Mouse (Mus musculus) forebrain, embryonic 13.5 days (tissue): ENCODE data around the gene Adarb2. TPM values are rescaled to one million over a fixed set of nuclear protein-coding genes. Genes with fewer than 3 reads are reported as not detected.

Experiments used
- ATAC-seq: fragments of 200-750 bp; cut with Nextera tagmentation; 2 replicates; pipeline ENCODE4 v1.8.0; 2017
- H3K27ac ChIP-seq: fragments of 300-500 bp; sonication (generic); 2 replicates; pipeline ENCODE4 v1.5.1; 2015; ENCODE audit warnings: inconsistent platforms, mild to moderate bottlenecking, moderate library complexity
- H3K27me3 ChIP-seq: fragments of 300-500 bp; sonication (generic); 2 replicates; pipeline ENCODE4 v1.6.1; 2015; ENCODE audit warnings: mild to moderate bottlenecking, inconsistent platforms
- H3K36me3 ChIP-seq: fragments of 300-500 bp; sonication (generic); 2 replicates; pipeline ENCODE4 v1.6.1; 2015; ENCODE audit warnings: mild to moderate bottlenecking, inconsistent platforms; ENCODE audit not compliant: poor library complexity, severe bottlenecking
- H3K4me1 ChIP-seq: fragments of 300-500 bp; sonication (generic); 2 replicates; pipeline ENCODE4 v1.6.1; 2015; ENCODE audit warnings: inconsistent platforms
- H3K4me2 ChIP-seq: fragments of 300-500 bp; sonication (generic); 2 replicates; pipeline ENCODE4 v1.6.1; 2015; ENCODE audit warnings: inconsistent platforms, mild to moderate bottlenecking, moderate library complexity
- H3K4me3 ChIP-seq: fragments of 300-500 bp; sonication (generic); 2 replicates; pipeline ENCODE4 v1.5.1; 2015; ENCODE audit warnings: mild to moderate bottlenecking, inconsistent platforms
- H3K9ac ChIP-seq: fragments of 300-500 bp; sonication (generic); 2 replicates; pipeline ENCODE4 v1.6.1; 2015; ENCODE audit warnings: mild to moderate bottlenecking, inconsistent platforms
- H3K9me3 ChIP-seq: fragments of 300-500 bp; sonication (generic); replicated peaks from 2 replicates; pipeline ENCODE4 v1.6.1; 2016; ENCODE audit warnings: inconsistent platforms
- WGBS: fragments of 180-500 bp; shearing (Covaris S2); methylation state at CpG from one replicate; pipeline ENCODE4 v1.1.7; 2015; 5-methylcytosine and 5-hydroxymethylcytosine counted together
- polyA plus RNA-seq: library from polyadenylated mRNA; unstranded; fragments of >200 nt; fragmentation: Nextera tagmentation; extraction: Ambion mirVana; gene quantifications from 2 replicates; pipeline ENCODE4 v1.2.1, GENCODE M21; 2015

The Adarb2 gene
- polyA plus RNA-seq, 1 experiment from 2014 or later = 8.9 TPM

DNA sequence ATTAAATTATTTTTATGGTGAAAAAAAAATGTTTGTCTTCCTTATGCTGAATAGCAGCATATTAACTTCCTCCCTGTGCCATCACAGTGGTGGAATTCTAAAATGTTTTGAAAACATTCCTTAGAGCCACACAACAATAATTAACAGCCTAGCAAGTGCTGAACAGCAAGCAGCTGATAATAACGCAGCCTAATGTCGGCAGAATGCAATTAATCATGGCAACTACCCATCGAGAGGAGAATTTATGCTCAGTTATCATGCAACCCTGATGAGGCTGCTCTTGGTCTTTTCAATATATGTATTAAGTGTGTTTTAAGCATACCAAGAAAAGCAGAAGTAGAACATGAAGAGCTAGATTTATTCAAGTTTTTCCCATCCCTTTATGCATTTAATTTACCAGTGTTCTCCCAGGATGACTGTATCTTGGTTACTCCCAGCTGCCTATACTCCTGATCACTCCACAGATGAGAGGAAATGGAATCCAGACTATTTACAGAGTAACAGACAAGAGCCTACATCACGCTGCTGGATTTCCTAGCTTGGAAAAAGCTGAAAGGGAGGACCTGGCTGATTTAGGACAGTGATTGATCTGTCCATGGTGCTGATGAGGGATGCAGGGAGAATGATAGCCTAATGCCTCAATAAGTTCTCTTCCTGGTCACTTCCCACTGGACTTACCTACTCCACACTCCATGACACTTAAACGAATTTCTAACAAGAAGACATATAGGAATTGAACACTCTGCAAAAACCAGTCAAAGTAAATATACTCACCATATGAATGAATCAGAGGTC lies 113.9 kb downstream of the Adarb2 start:
- no peak for ATAC-seq
- Histone ChIP-seq H3K4me2 (no peak overlapping the region), H3K27me3 (no peaks in the 10 kb centered on the region), H3K4me3 (no peak overlapping the region), H3K4me1 (no peaks in the 10 kb centered on the region), H3K9ac (no peak overlapping the region), H3K27ac (no peak overlapping the region), H3K9me3 (no peaks in the 10 kb centered on the region), H3K36me3 (no peaks in the 10 kb centered on the region)
- WGBS = 47% methylated on average over 5 of the region's 5 CpGs

DNA sequence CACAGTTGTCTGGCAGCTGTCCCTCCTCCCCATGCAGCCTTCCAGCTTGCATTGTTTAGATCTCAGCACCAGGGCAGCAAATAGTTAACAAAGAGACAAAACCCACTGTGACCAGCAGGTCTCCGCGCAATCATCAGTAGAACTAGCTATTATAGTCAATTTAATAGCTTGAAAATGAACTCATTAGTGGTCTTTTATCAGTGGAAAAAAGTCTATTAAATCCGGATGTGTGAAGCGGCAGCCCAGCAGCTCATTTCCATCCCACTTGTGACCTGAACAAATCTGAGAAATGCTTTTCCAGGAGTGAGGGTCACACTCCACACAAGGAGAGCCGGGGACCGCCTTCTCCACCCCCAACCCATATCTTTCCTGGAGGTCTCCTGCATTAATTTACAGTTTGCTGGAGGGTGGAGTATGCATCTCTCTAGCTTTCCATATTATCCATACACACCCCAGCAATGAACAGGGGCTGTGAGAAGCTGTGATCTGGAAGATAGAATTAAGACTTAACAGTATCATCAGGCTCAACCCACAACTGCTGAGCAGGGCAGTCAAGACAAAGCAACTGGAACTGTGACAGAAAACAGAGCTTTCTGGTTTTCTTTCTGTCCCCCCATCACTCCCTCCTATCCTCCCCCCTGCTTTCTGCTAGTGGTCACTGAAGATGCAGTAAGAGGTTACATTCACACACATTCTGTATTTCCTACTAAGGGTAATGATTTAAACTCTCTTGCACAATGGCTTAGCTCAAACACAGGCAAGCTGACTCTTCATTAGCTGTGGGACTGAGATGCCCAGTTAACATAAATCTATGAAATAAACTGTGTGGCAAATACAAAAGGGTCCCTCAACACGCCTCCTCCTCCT lies 131.2 kb downstream of the Adarb2 start:
- H3K4me1 ChIP-seq = peaks cover 22% of the 10 kb centered on the region
- H3K4me2 ChIP-seq = peak overlapping the region; percentile 30
- WGBS = 7% methylated on average over 7 of the region's 7 CpGs
- ATAC-seq = peak; percentile 73
- no peaks in the 10 kb centered on the region; the same call in 1 of the 2 replicates for H3K27me3 ChIP-seq
- H3K9ac ChIP-seq = no peak overlapping the region
- H3K9me3 ChIP-seq = no peaks in the 10 kb centered on the region
- no peak overlapping the region for H3K4me3 ChIP-seq
- H3K27ac ChIP-seq = peak overlapping the region; percentile 40; the same call in 1 of the 2 replicates
- no peaks in the 10 kb centered on the region for H3K36me3 ChIP-seq

DNA sequence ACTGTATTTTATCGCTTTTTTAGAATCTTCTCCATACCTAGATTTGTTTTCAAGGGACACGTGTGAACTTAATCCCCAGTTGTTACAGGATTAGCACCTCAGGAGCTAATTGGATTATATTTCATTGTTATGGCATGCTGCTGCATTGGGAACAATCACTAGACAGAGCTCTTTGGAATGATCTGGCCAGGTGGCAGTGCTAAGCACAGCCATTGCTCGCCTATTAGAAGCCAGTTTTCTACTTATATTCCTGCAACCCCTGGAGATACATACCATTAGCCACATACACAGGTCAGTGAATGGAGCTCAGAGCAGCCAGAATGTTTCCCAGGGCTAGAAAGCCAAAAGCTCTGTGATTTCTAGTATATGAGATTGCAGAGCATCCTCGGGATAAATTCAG lies 131.9 kb downstream of the Adarb2 start:
- peak; percentile 31; the same call in 1 of the 2 replicates for ATAC-seq
- WGBS = 23% methylated on average over 4 of the region's 4 CpGs
- no peaks in the 10 kb centered on the region for H3K9me3 ChIP-seq
- H3K9ac ChIP-seq = no peak overlapping the region
- H3K4me2 ChIP-seq = no peak overlapping the region
- peaks cover 22% of the 10 kb centered on the region for H3K4me1 ChIP-seq
- no peaks in the 10 kb centered on the region for H3K36me3 ChIP-seq
- H3K27ac ChIP-seq = no peak overlapping the region
- no peak overlapping the region for H3K4me3 ChIP-seq
- H3K27me3 ChIP-seq = no peaks in the 10 kb centered on the region; the same call in 1 of the 2 replicates

DNA sequence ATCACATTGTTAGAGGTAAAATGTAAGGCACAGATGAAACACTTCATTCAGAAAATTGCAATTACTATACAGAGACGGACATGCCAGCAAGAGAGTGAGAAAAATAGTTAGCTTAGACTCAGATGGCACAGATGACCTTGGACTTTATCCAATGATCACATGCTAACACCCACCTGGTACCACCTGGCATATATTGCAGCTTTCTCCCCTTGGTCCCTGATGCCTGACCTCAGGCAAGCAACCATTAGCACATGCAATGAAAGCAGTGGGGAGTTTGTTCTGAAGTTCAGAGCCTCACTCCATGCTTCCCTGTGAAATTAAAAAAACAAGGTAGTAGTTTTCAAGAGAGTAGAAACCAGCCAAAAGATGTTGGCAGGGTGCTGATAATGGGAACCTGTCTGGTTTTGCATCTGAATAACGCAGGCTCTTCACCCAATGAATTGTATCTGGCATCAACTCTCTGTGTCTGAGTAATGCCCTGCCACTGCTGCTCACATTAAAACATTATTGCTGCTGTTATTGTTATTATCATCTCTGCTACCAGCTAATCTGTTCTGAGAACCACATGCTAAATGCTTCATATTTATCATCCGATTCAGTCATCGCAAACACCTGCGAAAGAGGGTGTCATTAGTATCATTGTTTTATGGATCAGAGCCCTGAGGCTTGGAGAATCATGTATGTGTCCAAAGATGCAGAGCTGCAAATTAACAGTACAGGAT lies 138.6 kb downstream of the Adarb2 start:
- no peaks in the 10 kb centered on the region for H3K9me3 ChIP-seq
- H3K4me3 ChIP-seq = no peak overlapping the region
- no peaks in the 10 kb centered on the region for H3K27me3 ChIP-seq
- no peaks in the 10 kb centered on the region for H3K36me3 ChIP-seq
- no peak overlapping the region for H3K27ac ChIP-seq
- H3K4me2 ChIP-seq = no peak overlapping the region
- no peak for ATAC-seq
- 79% methylated on average over 5 of the region's 5 CpGs for WGBS
- no peaks in the 10 kb centered on the region for H3K4me1 ChIP-seq
- H3K9ac ChIP-seq = no peak overlapping the region

DNA sequence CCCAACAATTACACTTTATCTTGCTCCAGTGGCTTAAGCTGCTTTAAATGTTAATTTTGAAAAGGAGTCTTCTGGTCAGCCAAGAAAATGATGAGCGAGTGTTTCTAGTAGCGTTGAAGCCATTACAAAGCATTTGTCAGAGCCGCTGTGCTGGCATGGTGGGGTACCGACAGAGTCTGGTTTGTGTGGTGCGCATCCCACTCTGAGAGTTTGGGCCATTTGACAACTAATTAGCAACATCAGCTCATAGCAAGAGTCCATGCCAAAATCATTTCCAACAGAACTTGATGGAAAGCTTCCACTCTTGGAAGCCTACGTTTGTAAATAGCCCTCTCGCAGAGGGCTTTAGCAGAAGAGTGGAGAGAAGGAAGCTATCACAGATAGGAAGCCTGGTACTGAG lies 144.5 kb downstream of the Adarb2 start:
- Histone ChIP-seq H3K9me3 (no peaks in the 10 kb centered on the region), H3K36me3 (no peaks in the 10 kb centered on the region), H3K4me1 (no peaks in the 10 kb centered on the region), H3K9ac (no peak overlapping the region), H3K27ac (no peak overlapping the region), H3K4me2 (no peak overlapping the region), H3K4me3 (no peak overlapping the region), H3K27me3 (no peaks in the 10 kb centered on the region)
- WGBS = 80% methylated on average over 7 of the region's 7 CpGs
- no peak for ATAC-seq

DNA sequence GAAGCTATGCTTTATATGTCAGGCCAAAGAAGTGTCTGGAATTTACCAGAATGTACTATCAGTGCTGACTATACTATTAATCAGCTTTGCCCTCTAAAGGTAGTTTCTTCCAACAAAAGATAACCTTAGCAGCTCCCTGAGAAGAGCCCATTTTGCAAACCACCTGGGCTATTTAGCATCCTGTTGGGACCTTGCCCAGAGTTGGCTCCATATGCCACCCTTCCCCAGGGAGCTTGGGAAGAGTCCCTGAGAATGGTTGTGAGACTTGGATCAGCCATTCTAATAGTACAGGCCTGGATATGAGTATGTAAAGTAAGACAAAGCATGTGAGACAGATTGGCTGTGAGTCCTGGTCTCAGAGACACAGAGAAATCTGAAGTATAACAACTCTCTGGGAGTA lies 149.7 kb downstream of the Adarb2 start:
- H3K27me3 ChIP-seq = no peaks in the 10 kb centered on the region
- no peaks in the 10 kb centered on the region for H3K36me3 ChIP-seq
- H3K27ac ChIP-seq = no peak overlapping the region
- H3K4me2 ChIP-seq = no peak overlapping the region
- no peak for ATAC-seq
- no peak overlapping the region for H3K4me3 ChIP-seq
- H3K9me3 ChIP-seq = no peaks in the 10 kb centered on the region
- H3K9ac ChIP-seq = no peak overlapping the region
- no peaks in the 10 kb centered on the region for H3K4me1 ChIP-seq

DNA sequence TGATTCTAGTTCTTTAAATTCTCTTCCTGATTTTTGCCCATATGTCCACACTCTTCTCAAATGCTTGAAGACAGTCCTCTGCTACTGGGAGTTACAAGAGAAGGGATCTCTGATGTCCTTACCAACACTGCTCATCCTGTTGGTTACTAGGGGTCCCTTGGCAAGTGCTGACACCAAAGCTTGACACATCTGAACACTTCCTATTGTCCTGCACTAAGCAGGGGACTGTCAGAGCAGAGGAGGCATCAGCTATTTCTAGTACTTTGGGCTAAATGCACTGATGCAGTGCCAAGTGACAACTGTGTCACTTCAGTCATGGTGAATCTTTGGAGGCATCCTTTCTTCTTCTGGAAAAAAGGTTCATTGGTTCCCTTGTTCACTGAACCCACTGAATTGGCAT lies 150.3 kb downstream of the Adarb2 start:
- Histone ChIP-seq H3K9me3 (no peaks in the 10 kb centered on the region), H3K4me1 (no peaks in the 10 kb centered on the region), H3K4me3 (no peak overlapping the region), H3K27ac (no peak overlapping the region), H3K9ac (no peak overlapping the region), H3K4me2 (no peak overlapping the region), H3K27me3 (no peaks in the 10 kb centered on the region), H3K36me3 (no peaks in the 10 kb centered on the region)
- no peak for ATAC-seq

DNA sequence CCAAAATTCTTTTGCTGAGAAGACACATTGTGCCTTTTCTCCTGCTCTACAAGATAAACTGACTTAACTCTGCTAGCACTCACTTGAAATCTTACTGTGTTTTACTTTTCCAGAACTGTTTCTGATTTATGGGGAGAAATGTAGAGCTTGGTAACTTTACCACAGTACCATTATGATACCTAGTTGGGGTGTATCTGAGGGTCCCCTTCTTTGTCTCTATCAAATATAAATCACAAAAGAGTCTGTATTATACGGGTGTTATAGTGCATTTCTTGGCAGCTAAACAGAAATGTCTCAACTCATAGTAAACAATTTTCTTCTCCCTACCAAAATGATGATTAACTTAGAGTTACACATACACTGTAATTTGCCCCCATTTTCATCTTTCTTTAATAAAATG lies 162.9 kb downstream of the Adarb2 start:
- WGBS = 82% methylated on average over 1 of the region's 1 CpGs
- Histone ChIP-seq H3K9me3 (no peaks in the 10 kb centered on the region), H3K27ac (no peak overlapping the region), H3K4me2 (no peak overlapping the region), H3K4me1 (no peaks in the 10 kb centered on the region), H3K27me3 (no peaks in the 10 kb centered on the region), H3K9ac (no peak overlapping the region), H3K4me3 (no peak overlapping the region), H3K36me3 (no peaks in the 10 kb centered on the region)
- no peak for ATAC-seq

DNA sequence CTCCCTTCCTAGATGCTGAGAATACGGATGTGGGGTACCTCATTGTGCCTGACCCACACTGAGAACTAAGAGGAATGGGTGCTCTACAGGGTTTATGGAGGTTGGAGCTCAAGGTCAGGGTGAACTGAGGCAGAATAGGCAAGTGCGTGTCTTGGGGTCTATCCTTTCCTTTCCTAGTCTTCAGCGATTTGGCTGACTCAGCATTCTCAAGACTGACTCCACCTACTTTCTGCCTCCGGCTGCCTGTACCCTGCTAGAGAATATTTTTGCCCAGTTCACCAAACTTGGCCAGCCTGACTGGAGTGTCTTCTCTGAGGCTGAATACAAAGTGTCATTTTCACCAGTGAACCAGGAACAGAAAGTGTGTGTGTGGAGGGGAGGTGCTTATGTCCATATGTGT lies 163.4 kb downstream of the Adarb2 start:
- no peaks in the 10 kb centered on the region for H3K27me3 ChIP-seq
- no peaks in the 10 kb centered on the region for H3K4me1 ChIP-seq
- no peak overlapping the region for H3K9ac ChIP-seq
- H3K4me2 ChIP-seq = no peak overlapping the region
- no peak overlapping the region for H3K27ac ChIP-seq
- no peaks in the 10 kb centered on the region for H3K9me3 ChIP-seq
- H3K36me3 ChIP-seq = no peaks in the 10 kb centered on the region
- no peak overlapping the region for H3K4me3 ChIP-seq
- ATAC-seq = no peak
- WGBS = 80% methylated on average over 4 of the region's 4 CpGs

DNA sequence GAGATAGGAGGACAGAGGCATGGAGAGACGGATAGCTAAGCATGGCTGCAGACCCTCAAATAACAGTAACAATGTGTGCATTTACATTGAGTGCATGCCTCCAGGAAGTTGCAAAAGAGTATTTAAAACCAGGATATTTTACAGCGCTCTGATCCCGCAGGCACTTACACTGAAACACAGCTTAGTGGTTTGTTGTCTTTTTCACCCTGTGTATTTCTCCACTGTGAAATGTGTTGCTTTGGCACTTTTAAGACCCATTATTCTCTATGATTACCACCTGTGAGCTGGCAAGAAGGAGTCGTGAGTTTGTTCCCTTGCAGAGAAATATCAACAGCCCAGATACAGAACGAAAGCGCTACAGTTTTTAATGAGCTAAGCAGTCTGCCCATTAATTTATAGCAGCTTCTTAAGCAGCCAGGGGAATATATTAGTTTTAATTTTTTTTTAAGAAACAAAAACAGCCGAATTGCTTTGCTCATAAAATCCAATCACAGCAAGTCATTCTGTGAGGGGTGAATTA lies 167.3 kb downstream of the Adarb2 start:
- Histone ChIP-seq H3K4me2 (no peak overlapping the region), H3K9ac (no peak overlapping the region), H3K27me3 (no peaks in the 10 kb centered on the region), H3K4me1 (no peaks in the 10 kb centered on the region), H3K36me3 (no peaks in the 10 kb centered on the region), H3K4me3 (no peak overlapping the region), H3K9me3 (no peaks in the 10 kb centered on the region), H3K27ac (no peak overlapping the region)
- no peak for ATAC-seq
- WGBS = 81% methylated on average over 7 of the region's 7 CpGs

DNA sequence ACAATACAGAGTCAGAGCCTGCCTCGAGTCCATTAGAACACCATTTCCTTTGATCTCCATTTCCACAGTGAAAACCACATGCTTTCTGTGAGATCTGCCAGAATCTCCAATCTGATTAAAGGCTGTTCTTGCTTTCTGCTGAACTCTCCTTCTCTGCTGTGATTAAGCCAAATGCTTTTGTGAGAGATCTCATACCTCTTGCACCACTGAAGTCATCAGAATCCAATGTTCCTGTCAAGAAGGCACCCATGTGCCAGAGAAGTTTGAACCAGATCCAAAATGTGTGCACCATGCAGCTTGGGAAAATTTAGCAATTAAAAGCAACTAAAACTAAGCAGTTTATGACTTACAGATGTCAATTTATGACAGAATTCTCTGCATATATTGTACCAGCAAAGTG lies 185.9 kb downstream of the Adarb2 start:
- Histone ChIP-seq H3K36me3 (no peaks in the 10 kb centered on the region), H3K4me2 (no peak overlapping the region), H3K9ac (no peak overlapping the region), H3K27me3 (no peaks in the 10 kb centered on the region), H3K4me3 (no peak overlapping the region), H3K4me1 (no peaks in the 10 kb centered on the region), H3K9me3 (no peaks in the 10 kb centered on the region), H3K27ac (no peak overlapping the region)
- 15% methylated on average over 1 of the region's 1 CpGs for WGBS
- ATAC-seq = peak; percentile 41; the same call in 1 of the 2 replicates
